Mouse (Mus musculus) heart, adult 2 months (tissue): ENCODE results near the gene Rnaseh1.

Experiments used
- EP300 ChIP-seq: fragments of 200-500 bp; IDR thresholded peaks from 2 replicates; pipeline ENCODE4 v1.6.1; 2011; ENCODE audit warnings: low read depth, low read length, control low read depth; ENCODE audit not compliant: insufficient read depth
- POLR2A ChIP-seq: fragments of 200-500 bp; IDR thresholded peaks from 2 replicates; pipeline ENCODE4 v1.6.1; 2011; ENCODE audit warnings: mild to moderate bottlenecking, low read depth, low read length, control low read depth; ENCODE audit not compliant: insufficient read depth

GRCm38 (mm10) chr12:28694776-28695175 is 45.4 kb downstream of the Rnaseh1 start:
- TF ChIP-seq EP300 (no peak), POLR2A (no peak)
